Mouse (Mus musculus): ENCODE data around the gene Hnrnpul2.
A peak's percentile ranks its signal among the peaks of the same experiment; 100 is the strongest.
"Not testable (repeated sequence)": the region's sequence is repeated elsewhere in the genome, so short reads cannot be mapped to it uniquely, and the experiment has no call there.

Gene Hnrnpul2

GRCm38 (mm10) chr19:8818801-8819595, 812 bp upstream of the Hnrnpul2 start, which contains the start of gene Ttc9c:
Gene Ttc9c (minus strand): TSS chr19:8819333.
- DNase-seq (ENCODE audit: low spot score), result peak; percentile 97

- DNase-seq (ENCODE audit: low spot score), result no peak
Measured at GRCm38 (mm10) chr19:8820424-8820956, 680 bp downstream of the Hnrnpul2 start.

- DNase-seq (ENCODE audit: low spot score), result no peak
Measured at GRCm38 (mm10) chr19:8821146-8821545, 1.3 kb downstream of the Hnrnpul2 start.

GRCm38 (mm10) chr19:8822696-8823095, 2.9 kb downstream of the Hnrnpul2 start:
- DNase-seq (ENCODE audit: low spot score), result no peak

GRCm38 (mm10) chr19:8829660-8830059, 9.8 kb downstream of the Hnrnpul2 start, which contains the start of gene AC129217.1:
Gene AC129217.1 (plus strand): TSS chr19:8829773.
- DNase-seq (ENCODE audit: low spot score), result no peak

- DNase-seq (ENCODE audit: low spot score), result no peak
Measured at GRCm38 (mm10) chr19:8830664-8831063, 10.9 kb downstream of the Hnrnpul2 start.

- no peak for DNase-seq (ENCODE audit: low spot score)
Measured at GRCm38 (mm10) chr19:8831262-8831661, 11.5 kb downstream of the Hnrnpul2 start.

GRCm38 (mm10) chr19:8832971-8833370, 13.2 kb downstream of the Hnrnpul2 start:
- DNase-seq (ENCODE audit: low spot score), result no peak

GRCm38 (mm10) chr19:8836327-8836726, 16.5 kb downstream of the Hnrnpul2 start:
- DNase-seq (ENCODE audit: low spot score), result not testable (repeated sequence)

GRCm38 (mm10) chr19:8837251-8837791, 17.5 kb downstream of the Hnrnpul2 start, which contains the start of gene Bscl2:
Gene Bscl2 (plus strand): TSS chr19:8837467.
- no peak for DNase-seq (ENCODE audit: low spot score)

- no peak for DNase-seq (ENCODE audit: low spot score)
Measured at GRCm38 (mm10) chr19:8838041-8838730, 18.4 kb downstream of the Hnrnpul2 start.

- no peak for DNase-seq (ENCODE audit: low spot score)
Measured at GRCm38 (mm10) chr19:8839103-8839907, 19.5 kb downstream of the Hnrnpul2 start, which contains the start of gene Gng3. Gene Gng3 (minus strand): TSS chr19:8839194.

GRCm38 (mm10) chr19:8839908-8840791, 20.3 kb downstream of the Hnrnpul2 start:
- DNase-seq (ENCODE audit: low spot score), result peak; percentile 54

GRCm38 (mm10) chr19:8841012-8841411, 21.2 kb downstream of the Hnrnpul2 start:
- no peak for DNase-seq (ENCODE audit: low spot score)

GRCm38 (mm10) chr19:8842961-8843360, 23.2 kb downstream of the Hnrnpul2 start:
- no peak for DNase-seq (ENCODE audit: low spot score)

- peak; percentile 79 for DNase-seq (ENCODE audit: low spot score)
Measured at GRCm38 (mm10) chr19:8844371-8845129, 24.7 kb downstream of the Hnrnpul2 start.

- DNase-seq (ENCODE audit: low spot score), result no peak
Measured at GRCm38 (mm10) chr19:8848356-8848755, 28.5 kb downstream of the Hnrnpul2 start.

GRCm38 (mm10) chr19:8850402-8850901, 30.6 kb downstream of the Hnrnpul2 start, which contains the start of gene Lrrn4cl:
Gene Lrrn4cl (plus strand): TSS chr19:8850768.
- DNase-seq (ENCODE audit: low spot score), result peak; percentile 82

GRCm38 (mm10) chr19:8851639-8852038, 31.8 kb downstream of the Hnrnpul2 start:
- DNase-seq (ENCODE audit: low spot score), result no peak

Data from MN1 (cell line).